Mouse (Mus musculus): Measurements from ENCODE around the gene Nfib. TPM values are rescaled to one million over a fixed set of nuclear protein-coding genes. Genes with fewer than 3 reads are reported as not detected.

Gene Nfib
- polyA plus RNA-seq, 1 experiment = 3.9 TPM

- DNase-seq = no peak
- H3K27ac ChIP-seq (ENCODE audit: control insufficient read depth, insufficient read depth, low read length) = no peak overlapping the region
- WGBS = 72% methylated on average over 6 of the region's 6 CpGs
These were observed 399.5 kb downstream of the Nfib start for GRCm38 (mm10) chr4:82306045-82306444.

DNA sequence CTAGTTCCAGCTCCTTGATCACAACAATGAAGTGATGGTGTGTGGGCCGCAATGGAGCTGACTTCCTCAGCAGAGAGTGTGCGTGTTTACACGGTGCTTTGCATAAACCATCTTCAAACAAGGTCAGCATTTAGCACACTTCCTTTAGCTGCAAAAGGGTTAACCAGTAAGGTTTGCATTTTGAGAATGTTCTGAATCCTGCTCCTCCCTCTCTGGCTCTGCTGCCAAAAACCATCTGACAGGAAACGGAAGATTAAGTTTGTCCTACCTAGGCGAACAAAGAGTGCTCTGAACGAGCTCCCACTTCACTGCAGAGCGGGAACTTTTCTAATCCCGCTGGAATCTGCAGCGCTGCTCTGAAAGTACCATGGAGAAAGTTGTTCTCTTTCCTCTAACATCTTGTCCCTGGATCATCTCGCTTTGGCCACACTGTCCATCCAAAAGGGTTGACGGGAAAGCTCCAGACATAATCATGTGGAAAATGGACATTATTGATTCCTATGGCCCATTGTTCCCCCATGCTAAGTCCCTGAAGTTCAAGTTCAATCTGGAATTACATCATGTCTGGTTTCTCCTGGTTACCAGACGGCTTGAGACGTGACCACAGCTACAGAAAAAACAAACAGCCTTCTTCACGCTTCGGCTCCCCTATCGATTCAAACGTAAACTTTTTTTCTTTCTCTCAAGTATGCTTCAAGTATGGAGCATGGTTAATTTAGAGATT, 401.2 kb downstream of the Nfib start:
- no peak overlapping the region for H3K4me3 ChIP-seq (ENCODE audit: control insufficient read depth, insufficient read depth, low read length)
- no peaks in the 10 kb centered on the region for H3K4me1 ChIP-seq (replicated peaks; ENCODE audit: control insufficient read depth, insufficient read depth, low read length)
- WGBS = 31% methylated on average over 17 of the region's 17 CpGs
- H3K36me3 ChIP-seq (ENCODE audit: control insufficient read depth, insufficient read depth, low read length) = no peaks in the 10 kb centered on the region
- no peaks in the 10 kb centered on the region for H3K27me3 ChIP-seq (ENCODE audit: control insufficient read depth, insufficient read depth, low read length)
- no peak for DNase-seq
- TF ChIP-seq CTCF (IDR thresholded peaks at IDR 0.05; ENCODE audit: borderline replicate concordance, control insufficient read depth, extremely low read depth, insufficient read depth, low read length, poor library complexity) (no peak), POLR2A (IDR thresholded peaks at IDR 0.05; ENCODE audit: control insufficient read depth, extremely low read depth, insufficient read depth, low read length, poor library complexity) (no peak)
- H3K27ac ChIP-seq (ENCODE audit: control insufficient read depth, insufficient read depth, low read length) = no peak overlapping the region

More at GRCm38 (mm10) chr4:82306045-82306444, 399.5 kb downstream of the Nfib start:
- no peaks in the 10 kb centered on the region for H3K4me1 ChIP-seq (replicated peaks; ENCODE audit: control insufficient read depth, insufficient read depth, low read length)
- H3K4me3 ChIP-seq (ENCODE audit: control insufficient read depth, insufficient read depth, low read length) = no peak overlapping the region
- H3K27me3 ChIP-seq (ENCODE audit: control insufficient read depth, insufficient read depth, low read length) = no peaks in the 10 kb centered on the region
- H3K36me3 ChIP-seq (ENCODE audit: control insufficient read depth, insufficient read depth, low read length) = no peaks in the 10 kb centered on the region
- no peak for TF ChIP-seq CTCF (IDR thresholded peaks at IDR 0.05; ENCODE audit: borderline replicate concordance, control insufficient read depth, extremely low read depth, insufficient read depth, low read length, poor library complexity)
- no peak for TF ChIP-seq POLR2A (IDR thresholded peaks at IDR 0.05; ENCODE audit: control insufficient read depth, extremely low read depth, insufficient read depth, low read length, poor library complexity)

DNA sequence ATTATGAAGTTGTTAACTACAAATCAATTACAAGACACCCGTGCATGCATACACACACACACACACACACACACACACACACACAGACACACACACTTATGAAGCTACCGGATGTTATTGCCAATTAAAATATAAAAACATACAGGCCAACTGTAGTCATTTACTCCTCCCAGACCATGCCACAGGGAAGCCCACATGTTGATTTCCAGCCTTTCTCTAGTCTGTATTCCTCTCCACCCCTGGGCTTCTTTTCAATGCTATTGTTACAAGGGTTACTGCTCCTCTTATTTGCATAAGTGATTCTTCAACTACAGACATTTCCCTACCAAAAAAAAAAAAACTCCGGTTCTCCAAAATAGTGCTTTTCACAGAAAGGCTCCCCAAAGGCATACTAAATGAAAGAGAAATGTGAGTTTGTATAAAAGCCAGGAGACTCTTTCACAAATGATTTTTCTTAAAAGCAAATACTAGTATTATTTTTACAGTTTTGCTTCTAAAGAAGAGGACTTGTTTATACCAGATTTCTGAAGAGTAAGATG, 402.1 kb downstream of the Nfib start:
- Histone ChIP-seq H3K4me3 (ENCODE audit: control insufficient read depth, insufficient read depth, low read length) (no peak overlapping the region), H3K36me3 (ENCODE audit: control insufficient read depth, insufficient read depth, low read length) (no peaks in the 10 kb centered on the region), H3K27ac (ENCODE audit: control insufficient read depth, insufficient read depth, low read length) (no peak overlapping the region), H3K4me1 (replicated peaks; ENCODE audit: control insufficient read depth, insufficient read depth, low read length) (no peaks in the 10 kb centered on the region), H3K27me3 (ENCODE audit: control insufficient read depth, insufficient read depth, low read length) (no peaks in the 10 kb centered on the region)
- no peak for DNase-seq
- TF ChIP-seq CTCF (IDR thresholded peaks at IDR 0.05; ENCODE audit: borderline replicate concordance, control insufficient read depth, extremely low read depth, insufficient read depth, low read length, poor library complexity) (no peak), POLR2A (IDR thresholded peaks at IDR 0.05; ENCODE audit: control insufficient read depth, extremely low read depth, insufficient read depth, low read length, poor library complexity) (no peak)
- WGBS = 86% methylated on average over 3 of the region's 3 CpGs

DNA sequence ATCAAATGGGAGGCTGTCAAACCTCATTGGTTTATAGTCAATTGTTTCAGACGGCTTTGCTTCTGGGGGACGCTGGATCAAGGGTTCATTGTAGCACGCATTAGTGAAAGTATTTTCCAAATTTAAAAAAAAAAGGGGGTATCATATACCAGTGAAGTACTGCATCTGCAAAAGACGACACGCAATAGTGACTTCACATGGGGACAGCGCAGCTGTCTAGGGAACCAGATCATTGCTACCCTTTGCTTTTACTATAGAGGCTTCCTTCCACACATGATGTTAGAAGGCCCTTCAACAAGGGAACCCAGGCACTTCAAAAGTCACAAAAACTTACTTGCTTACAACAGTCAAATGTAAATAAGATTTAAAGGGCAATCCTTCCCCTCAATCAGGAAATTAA, 402.6 kb downstream of the Nfib start:
- Histone ChIP-seq H3K27me3 (ENCODE audit: control insufficient read depth, insufficient read depth, low read length) (no peaks in the 10 kb centered on the region), H3K27ac (ENCODE audit: control insufficient read depth, insufficient read depth, low read length) (no peak overlapping the region), H3K4me1 (replicated peaks; ENCODE audit: control insufficient read depth, insufficient read depth, low read length) (no peaks in the 10 kb centered on the region), H3K4me3 (ENCODE audit: control insufficient read depth, insufficient read depth, low read length) (no peak overlapping the region), H3K36me3 (ENCODE audit: control insufficient read depth, insufficient read depth, low read length) (no peaks in the 10 kb centered on the region)
- DNase-seq = no peak
- WGBS = 93% methylated on average over 6 of the region's 6 CpGs
- TF ChIP-seq POLR2A (IDR thresholded peaks at IDR 0.05; ENCODE audit: control insufficient read depth, extremely low read depth, insufficient read depth, low read length, poor library complexity) = no peak
- no peak for TF ChIP-seq CTCF (IDR thresholded peaks at IDR 0.05; ENCODE audit: borderline replicate concordance, control insufficient read depth, extremely low read depth, insufficient read depth, low read length, poor library complexity)

- WGBS = 92% methylated on average over 1 of the region's 1 CpGs
- no peak overlapping the region for H3K4me3 ChIP-seq (ENCODE audit: control insufficient read depth, insufficient read depth, low read length)
These were observed 406.9 kb downstream of the Nfib start for GRCm38 (mm10) chr4:82298606-82299005.

GRCm38 (mm10) chr4:82297562-82297961, 408.0 kb downstream of the Nfib start:
- H3K27me3 ChIP-seq (ENCODE audit: control insufficient read depth, insufficient read depth, low read length) = no peaks in the 10 kb centered on the region
- H3K27ac ChIP-seq (ENCODE audit: control insufficient read depth, insufficient read depth, low read length) = no peak overlapping the region
- H3K4me1 ChIP-seq (replicated peaks; ENCODE audit: control insufficient read depth, insufficient read depth, low read length) = no peaks in the 10 kb centered on the region
- H3K36me3 ChIP-seq (ENCODE audit: control insufficient read depth, insufficient read depth, low read length) = no peaks in the 10 kb centered on the region
- H3K4me3 ChIP-seq (ENCODE audit: control insufficient read depth, insufficient read depth, low read length) = no peak overlapping the region
- no peak for TF ChIP-seq CTCF (IDR thresholded peaks at IDR 0.05; ENCODE audit: borderline replicate concordance, control insufficient read depth, extremely low read depth, insufficient read depth, low read length, poor library complexity)
- TF ChIP-seq POLR2A (IDR thresholded peaks at IDR 0.05; ENCODE audit: control insufficient read depth, extremely low read depth, insufficient read depth, low read length, poor library complexity) = no peak
- 88% methylated on average over 2 of the region's 2 CpGs for WGBS
- no peak for DNase-seq

More at GRCm38 (mm10) chr4:82298606-82299005, 406.9 kb downstream of the Nfib start:
- Histone ChIP-seq H3K36me3 (ENCODE audit: control insufficient read depth, insufficient read depth, low read length) (no peaks in the 10 kb centered on the region), H3K27ac (ENCODE audit: control insufficient read depth, insufficient read depth, low read length) (no peak overlapping the region), H3K4me1 (replicated peaks; ENCODE audit: control insufficient read depth, insufficient read depth, low read length) (no peaks in the 10 kb centered on the region), H3K27me3 (ENCODE audit: control insufficient read depth, insufficient read depth, low read length) (no peaks in the 10 kb centered on the region)
- TF ChIP-seq POLR2A (IDR thresholded peaks at IDR 0.05; ENCODE audit: control insufficient read depth, extremely low read depth, insufficient read depth, low read length, poor library complexity) = no peak
- TF ChIP-seq CTCF (IDR thresholded peaks at IDR 0.05; ENCODE audit: borderline replicate concordance, control insufficient read depth, extremely low read depth, insufficient read depth, low read length, poor library complexity) = no peak
- DNase-seq = no peak

All from thymus, adult 2 months (tissue).